Mouse (Mus musculus) erythroblast, embryonic 14.5 days (primary cell): ENCODE results near the gene Col1a1.

Source experiments
- GATA1 ChIP-seq: IDR thresholded peaks from 2 replicates; pipeline ENCODE4 v1.6.1; 2012; ENCODE audit warnings: low read length, inconsistent platforms, mixed read lengths
- TAL1 ChIP-seq: IDR thresholded peaks from 3 replicates; pipeline ENCODE4 v1.6.1; 2012; ENCODE audit warnings: low read length, inconsistent platforms, mixed read lengths

GRCm38 (mm10) chr11:94976199-94976598 is 40.2 kb downstream of the Col1a1 start, which contains the start of gene Sgca:
- TF ChIP-seq TAL1 (no peak), GATA1 (no peak)
